Mouse (Mus musculus) limb, embryonic 10.5 days (tissue): ENCODE data around the gene Pfas. TPM values are rescaled to one million over a fixed set of nuclear protein-coding genes. Genes with fewer than 3 reads are reported as not detected.
"Not testable (repeated sequence)": the region's sequence is repeated elsewhere in the genome, so short reads cannot be mapped to it uniquely, and the experiment has no call there.

Experiments used
- DNase-seq: peaks from one replicate; pipeline ENCODE4 v3.0.0-alpha.2; 2017; ENCODE audit warnings: low spot score
- H3K27ac ChIP-seq: fragments of 300-500 bp; sonication (generic); 2 replicates; pipeline ENCODE4 v1.5.1; 2016; ENCODE audit warnings: mild to moderate bottlenecking
- H3K27me3 ChIP-seq: fragments of 300-500 bp; sonication (generic); 2 replicates; pipeline ENCODE4 v1.6.1; 2016; ENCODE audit warnings: low read depth, mild to moderate bottlenecking; ENCODE audit not compliant: poor library complexity, severe bottlenecking
- H3K36me3 ChIP-seq: fragments of 300-500 bp; sonication (generic); 2 replicates; pipeline ENCODE4 v1.6.1; 2016; ENCODE audit warnings: mild to moderate bottlenecking, moderate library complexity
- H3K4me1 ChIP-seq: fragments of 300-500 bp; sonication (generic); 2 replicates; pipeline ENCODE4 v1.6.1; 2016
- H3K4me3 ChIP-seq: fragments of 300-500 bp; sonication (generic); 2 replicates; pipeline ENCODE4 v1.5.1; 2016; ENCODE audit warnings: mild to moderate bottlenecking, moderate library complexity
- H3K9me3 ChIP-seq: fragments of 300-500 bp; sonication (generic); replicated peaks from 2 replicates; pipeline ENCODE4 v1.6.1; 2016; ENCODE audit warnings: mild to moderate bottlenecking
- WGBS: fragments of 180-500 bp; shearing (Covaris S2); methylation state at CpG from one replicate; pipeline ENCODE4 v1.1.7; 2016; 5-methylcytosine and 5-hydroxymethylcytosine counted together
- polyA plus RNA-seq: library from polyadenylated mRNA; unstranded; fragments of >200 nt; fragmentation: Nextera tagmentation; extraction: Ambion mirVana; gene quantifications from 2 replicates; pipeline ENCODE4 v1.2.1, GENCODE M21; 2016

Gene Pfas
- polyA plus RNA-seq, 1 experiment from 2014 or later, result 66.5 TPM

GRCm38 (mm10) chr11:69010400-69011323 lies 2.4 kb upstream of the Pfas start:
- Histone ChIP-seq H3K4me3 (peak overlapping the region; percentile 63; the same call in 1 of the 2 replicates), H3K4me1 (peaks cover 25% of the 10 kb centered on the region), H3K27ac (no peak overlapping the region), H3K9me3 (no peaks in the 10 kb centered on the region), H3K36me3 (peaks cover 8% of the 10 kb centered on the region), H3K27me3 (no peaks in the 10 kb centered on the region)
- no peak for DNase-seq
- WGBS, result 91% methylated on average over 15 of the region's 15 CpGs

GRCm38 (mm10) chr11:69009508-69009907 lies 1.2 kb upstream of the Pfas start:
- Histone ChIP-seq H3K4me1 (peaks cover 25% of the 10 kb centered on the region), H3K9me3 (no peaks in the 10 kb centered on the region), H3K27ac (no peak overlapping the region), H3K27me3 (no peaks in the 10 kb centered on the region), H3K4me3 (no peak overlapping the region), H3K36me3 (peaks cover 20% of the 10 kb centered on the region)
- no peak for DNase-seq
- 90% methylated on average over 1 of the region's 1 CpGs for WGBS

- peaks cover 47% of the 10 kb centered on the region for H3K36me3 ChIP-seq
- not testable (repeated sequence) for H3K27me3 ChIP-seq, H3K4me3 ChIP-seq, H3K27ac ChIP-seq, H3K9me3 ChIP-seq, DNase-seq
- H3K4me1 ChIP-seq, result peaks cover 17% of the 10 kb centered on the region
Measured at GRCm38 (mm10) chr11:69006575-69006974, 1.7 kb downstream of the Pfas start.

- Histone ChIP-seq H3K4me1 (peaks cover 10% of the 10 kb centered on the region; the same call in 1 of the 2 replicates), H3K36me3 (peaks cover 61% of the 10 kb centered on the region), H3K27me3 (no peaks in the 10 kb centered on the region), H3K9me3 (no peaks in the 10 kb centered on the region), H3K27ac (no peak overlapping the region), H3K4me3 (no peak overlapping the region)
- no peak for DNase-seq
- 91% methylated on average over 7 of the region's 7 CpGs for WGBS
Measured at GRCm38 (mm10) chr11:69005193-69005592, 3.1 kb downstream of the Pfas start.

GRCm38 (mm10) chr11:69003592-69003991 lies 4.7 kb downstream of the Pfas start:
- no peak for DNase-seq
- H3K27ac ChIP-seq, result no peak overlapping the region
- H3K4me1 ChIP-seq, result peaks cover 10% of the 10 kb centered on the region; the same call in 1 of the 2 replicates
- no peak overlapping the region for H3K4me3 ChIP-seq
- peaks cover 77% of the 10 kb centered on the region for H3K36me3 ChIP-seq
- H3K9me3 ChIP-seq, result no peaks in the 10 kb centered on the region
- 67% methylated on average over 4 of the region's 4 CpGs for WGBS
- no peaks in the 10 kb centered on the region for H3K27me3 ChIP-seq

GRCm38 (mm10) chr11:69002782-69003181 lies 5.5 kb downstream of the Pfas start:
- not testable (repeated sequence) for H3K9me3 ChIP-seq, H3K4me1 ChIP-seq, H3K27ac ChIP-seq, H3K27me3 ChIP-seq, H3K4me3 ChIP-seq, DNase-seq
- 95% methylated on average over 4 of the region's 4 CpGs for WGBS
- peaks cover 85% of the 10 kb centered on the region for H3K36me3 ChIP-seq

- peaks cover 100% of the 10 kb centered on the region for H3K36me3 ChIP-seq
- no peak overlapping the region for H3K27ac ChIP-seq
- H3K4me3 ChIP-seq, result no peak overlapping the region
- no peaks in the 10 kb centered on the region for H3K4me1 ChIP-seq
- H3K9me3 ChIP-seq, result no peaks in the 10 kb centered on the region
- DNase-seq, result no peak
- H3K27me3 ChIP-seq, result no peaks in the 10 kb centered on the region
- WGBS, result 94% methylated on average over 4 of the region's 4 CpGs
Measured at GRCm38 (mm10) chr11:68997080-68997479, 11.2 kb downstream of the Pfas start.

GRCm38 (mm10) chr11:68994377-68994776 lies 13.9 kb downstream of the Pfas start:
- Histone ChIP-seq H3K4me1 (no peaks in the 10 kb centered on the region), H3K27me3 (no peaks in the 10 kb centered on the region), H3K27ac (no peak overlapping the region), H3K36me3 (peaks cover 100% of the 10 kb centered on the region), H3K9me3 (no peaks in the 10 kb centered on the region), H3K4me3 (no peak overlapping the region)
- no peak for DNase-seq
- WGBS, result 94% methylated on average over 3 of the region's 3 CpGs

GRCm38 (mm10) chr11:68993122-68993521 lies 15.1 kb downstream of the Pfas start:
- DNase-seq, result no peak
- Histone ChIP-seq H3K27me3 (no peaks in the 10 kb centered on the region), H3K36me3 (peaks cover 99% of the 10 kb centered on the region), H3K9me3 (no peaks in the 10 kb centered on the region), H3K4me1 (no peaks in the 10 kb centered on the region), H3K4me3 (no peak overlapping the region), H3K27ac (no peak overlapping the region)
- WGBS, result 90% methylated on average over 7 of the region's 7 CpGs

- Histone ChIP-seq H3K27ac (no peak overlapping the region), H3K36me3 (peaks cover 83% of the 10 kb centered on the region), H3K9me3 (no peaks in the 10 kb centered on the region), H3K27me3 (no peaks in the 10 kb centered on the region), H3K4me3 (no peak overlapping the region), H3K4me1 (no peaks in the 10 kb centered on the region)
- 95% methylated on average over 17 of the region's 17 CpGs for WGBS
- DNase-seq, result no peak
Measured at GRCm38 (mm10) chr11:68988341-68988740, 19.9 kb downstream of the Pfas start.

GRCm38 (mm10) chr11:68987365-68987882 lies 20.8 kb downstream of the Pfas start:
- Histone ChIP-seq H3K27me3 (no peaks in the 10 kb centered on the region), H3K9me3 (no peaks in the 10 kb centered on the region), H3K27ac (no peak overlapping the region), H3K36me3 (peaks cover 74% of the 10 kb centered on the region), H3K4me1 (no peaks in the 10 kb centered on the region), H3K4me3 (no peak overlapping the region)
- no peak for DNase-seq
- 94% methylated on average over 11 of the region's 11 CpGs for WGBS

GRCm38 (mm10) chr11:68982639-68983369 lies 25.5 kb downstream of the Pfas start:
- Histone ChIP-seq H3K27me3 (no peaks in the 10 kb centered on the region), H3K4me1 (no peaks in the 10 kb centered on the region), H3K27ac (no peak overlapping the region), H3K36me3 (peaks cover 29% of the 10 kb centered on the region), H3K4me3 (no peak overlapping the region), H3K9me3 (no peaks in the 10 kb centered on the region)
- WGBS, result 37% methylated on average over 4 of the region's 4 CpGs
- DNase-seq, result peak; percentile 84

GRCm38 (mm10) chr11:68980919-68981318 lies 27.3 kb downstream of the Pfas start:
- Histone ChIP-seq H3K27me3 (no peaks in the 10 kb centered on the region), H3K4me1 (no peaks in the 10 kb centered on the region), H3K4me3 (no peak overlapping the region), H3K27ac (no peak overlapping the region), H3K36me3 (peaks cover 10% of the 10 kb centered on the region), H3K9me3 (no peaks in the 10 kb centered on the region)
- 64% methylated on average over 3 of the region's 3 CpGs for WGBS
- no peak for DNase-seq
